Mouse (Mus musculus) heart, postnatal 25 days (tissue): ENCODE results near the gene Osbpl11. TPM values are rescaled to one million over a fixed set of nuclear protein-coding genes. Genes with fewer than 3 reads are reported as not detected.
"Not testable (repeated sequence)": the region's sequence is repeated elsewhere in the genome, so short reads cannot be mapped to it uniquely, and the experiment has no call there.

ENCODE experiments used
- DNase-seq: peaks from one replicate; pipeline ENCODE4 v3.0.0; 2022; ENCODE audit warnings: low spot score
- intact Hi-C: fragments of 180-260 bp; cut with DNase I; formaldehyde crosslinking; loops from one replicate; pipeline ENCODE4 v1.15.1; 2025
- total RNA-seq, 2 experiments: library from RNA; stranded (reverse); gene quantifications; 2 replicates each; pipeline ENCODE4 v1.2.3; 2021

Gene Osbpl11
- total RNA-seq, 2 experiments from 2014 or later, result 18.3 to 20.4 TPM

DNA sequence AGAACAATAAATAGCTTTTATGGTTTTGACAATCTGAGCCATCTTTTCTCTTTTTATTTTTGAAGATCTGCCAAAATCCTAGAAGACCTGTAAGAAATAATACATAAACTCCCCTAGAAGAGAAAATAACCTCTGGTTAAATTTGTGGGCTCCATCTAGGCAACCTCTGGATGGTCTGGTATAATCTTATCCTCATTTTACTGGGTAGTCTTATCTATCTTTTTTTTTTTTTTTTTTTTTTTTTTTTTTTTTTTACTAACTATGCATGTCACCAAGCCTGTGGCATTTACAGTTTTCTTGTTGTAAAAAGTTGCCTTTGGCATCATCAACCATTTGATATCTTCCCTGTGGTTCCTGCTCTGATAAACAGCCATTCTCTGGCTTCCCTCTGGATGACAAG lies 10.2 kb upstream of the Osbpl11 start:
- DNase-seq, result no peak

DNA sequence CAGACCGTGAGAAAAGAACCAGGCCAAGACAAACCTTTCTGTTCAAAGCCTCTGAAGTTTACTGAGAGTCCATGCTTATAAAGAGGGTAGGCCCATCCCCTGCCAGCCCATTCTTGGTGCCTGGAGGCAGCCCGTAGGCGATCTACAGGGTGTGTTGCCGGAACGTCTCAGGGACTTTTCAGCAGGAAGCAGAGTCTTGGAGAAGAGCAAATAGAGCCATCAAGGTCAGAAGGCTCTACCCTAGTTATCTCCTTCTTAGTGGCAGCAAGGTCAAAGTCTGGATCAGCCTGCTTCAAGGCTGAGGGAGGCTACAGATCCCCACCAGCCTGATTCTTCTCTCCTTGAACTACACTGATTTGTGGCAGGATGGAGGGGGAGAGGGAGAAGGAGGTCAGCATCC lies 8.0 kb upstream of the Osbpl11 start:
- intact Hi-C loops, DNase-seq: not testable (repeated sequence)

More for the DNA sequence above, 10.2 kb upstream of the Osbpl11 start:
- intact Hi-C loops, result no loop called here

DNA sequence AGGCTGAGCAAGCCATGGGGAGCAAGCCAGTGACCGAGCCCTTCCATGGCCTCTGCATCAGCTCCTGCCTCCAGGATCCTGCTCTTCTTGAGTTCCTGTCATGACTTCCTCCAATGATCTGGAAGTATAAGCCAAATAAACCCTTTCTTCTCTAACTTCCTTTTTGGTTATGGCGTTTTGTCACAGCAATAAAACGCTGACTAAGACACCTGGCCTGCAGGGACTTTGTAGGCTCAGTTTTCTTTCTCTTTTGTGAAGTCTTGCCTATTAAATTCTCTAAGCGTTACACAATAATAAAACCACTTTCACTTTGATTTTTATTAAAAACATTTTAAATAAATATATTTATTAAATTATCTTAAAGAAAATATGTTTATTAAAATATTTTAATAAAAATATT lies 7.1 kb upstream of the Osbpl11 start:
- DNase-seq, result no peak
- intact Hi-C loops, result no loop called here

DNA sequence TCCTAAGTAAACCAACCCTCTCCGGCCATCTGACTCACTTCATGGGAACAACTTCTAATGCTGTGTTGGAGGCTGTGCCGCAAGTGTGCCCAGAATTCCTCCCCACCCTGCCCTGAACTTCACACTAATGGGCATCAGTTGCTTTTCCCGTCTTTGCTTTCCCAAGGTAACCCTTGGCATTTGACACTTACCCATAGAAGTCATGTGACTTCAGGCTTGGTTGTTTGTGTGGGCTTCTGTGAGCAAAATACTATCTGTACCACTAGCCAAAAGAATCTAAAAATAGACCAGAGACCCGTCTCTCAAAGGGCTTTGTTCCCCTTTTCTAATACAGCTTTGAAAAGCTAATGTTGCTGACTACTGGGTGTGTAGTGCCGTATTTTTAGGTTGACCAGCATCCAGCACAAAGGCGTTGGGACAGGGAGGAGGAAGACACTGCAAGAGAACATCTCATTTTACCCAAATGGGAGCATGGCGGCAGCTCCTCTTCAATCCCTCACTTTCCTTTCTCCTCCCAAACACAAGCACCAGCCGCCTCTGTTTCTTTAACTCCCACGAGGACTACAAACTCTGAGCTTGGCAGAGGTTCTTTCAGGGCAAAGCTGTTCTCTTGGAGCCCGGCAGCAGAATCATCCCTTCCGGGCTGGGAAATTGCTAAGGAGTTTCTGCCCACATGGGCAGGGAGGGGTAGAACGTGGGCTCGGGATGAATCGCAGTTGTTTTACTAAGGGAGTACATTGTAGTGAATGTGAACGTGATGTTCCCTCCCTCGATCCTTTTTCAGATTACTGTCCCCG lies 6.4 kb upstream of the Osbpl11 start:
- intact Hi-C loops, result no loop called here
- DNase-seq, result peak; percentile 12

DNA sequence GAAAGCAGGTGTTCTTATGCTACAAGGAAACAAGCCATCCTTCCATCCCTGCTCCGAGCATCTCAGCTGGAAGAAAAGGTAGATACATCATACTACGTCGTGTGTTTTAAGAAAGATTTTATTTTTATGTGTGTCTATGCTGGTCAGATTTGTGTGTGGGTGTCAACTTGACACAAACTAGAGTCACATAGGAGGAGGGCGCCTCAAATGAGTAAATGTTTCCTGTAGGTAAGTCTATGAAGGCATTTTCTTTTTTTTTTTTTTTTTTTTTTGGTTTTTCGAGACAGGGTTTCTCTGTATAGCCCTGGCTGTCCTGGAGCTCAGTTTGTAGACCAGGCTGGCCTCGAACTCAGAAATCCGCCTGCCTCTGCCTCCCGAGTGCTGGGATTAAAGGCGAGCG lies 5.6 kb upstream of the Osbpl11 start:
- intact Hi-C loops, DNase-seq: not testable (repeated sequence)

DNA sequence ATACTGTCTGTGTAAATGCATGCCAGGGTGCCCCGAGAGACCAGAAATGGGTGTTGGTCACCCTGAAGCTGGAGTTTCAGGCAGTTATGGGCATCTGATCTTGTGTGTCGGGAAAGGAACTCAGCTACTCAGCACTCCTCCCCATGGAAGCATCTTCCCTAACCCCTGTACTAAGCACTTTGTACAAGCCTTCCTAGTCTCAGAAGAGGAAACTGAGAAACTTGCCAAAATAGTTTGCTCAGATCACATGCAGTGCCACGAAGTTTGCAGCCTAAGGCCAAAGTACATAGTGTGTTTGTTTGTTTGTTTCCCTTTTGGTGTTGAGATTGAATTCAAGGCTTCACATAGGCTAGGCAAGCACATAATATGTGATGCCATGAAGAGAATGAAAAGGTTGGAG lies 5.0 kb upstream of the Osbpl11 start:
- intact Hi-C loops, result no loop called here

DNA sequence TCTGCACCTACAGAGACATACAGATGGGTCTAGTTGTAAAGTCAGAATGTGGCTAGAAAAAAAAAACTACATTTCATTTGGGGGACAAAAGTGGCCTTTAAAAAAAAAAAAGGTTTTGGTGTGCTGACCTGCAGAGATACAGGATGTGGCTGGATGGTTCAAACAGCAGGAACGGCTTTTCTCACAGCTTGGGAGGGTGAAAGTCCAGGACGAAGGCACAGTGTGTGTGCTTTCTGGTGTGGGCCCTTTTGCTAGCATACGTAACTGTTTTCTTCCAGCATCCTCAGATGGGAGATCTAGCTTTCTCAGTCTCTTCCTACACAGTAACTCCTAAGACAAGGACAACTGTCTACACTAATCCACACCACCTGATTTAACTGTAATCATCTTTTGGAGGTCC lies 4.1 kb upstream of the Osbpl11 start:
- intact Hi-C loops, result no loop called here
- no peak for DNase-seq

More for the DNA sequence above, 5.0 kb upstream of the Osbpl11 start:
- DNase-seq, result no peak

DNA sequence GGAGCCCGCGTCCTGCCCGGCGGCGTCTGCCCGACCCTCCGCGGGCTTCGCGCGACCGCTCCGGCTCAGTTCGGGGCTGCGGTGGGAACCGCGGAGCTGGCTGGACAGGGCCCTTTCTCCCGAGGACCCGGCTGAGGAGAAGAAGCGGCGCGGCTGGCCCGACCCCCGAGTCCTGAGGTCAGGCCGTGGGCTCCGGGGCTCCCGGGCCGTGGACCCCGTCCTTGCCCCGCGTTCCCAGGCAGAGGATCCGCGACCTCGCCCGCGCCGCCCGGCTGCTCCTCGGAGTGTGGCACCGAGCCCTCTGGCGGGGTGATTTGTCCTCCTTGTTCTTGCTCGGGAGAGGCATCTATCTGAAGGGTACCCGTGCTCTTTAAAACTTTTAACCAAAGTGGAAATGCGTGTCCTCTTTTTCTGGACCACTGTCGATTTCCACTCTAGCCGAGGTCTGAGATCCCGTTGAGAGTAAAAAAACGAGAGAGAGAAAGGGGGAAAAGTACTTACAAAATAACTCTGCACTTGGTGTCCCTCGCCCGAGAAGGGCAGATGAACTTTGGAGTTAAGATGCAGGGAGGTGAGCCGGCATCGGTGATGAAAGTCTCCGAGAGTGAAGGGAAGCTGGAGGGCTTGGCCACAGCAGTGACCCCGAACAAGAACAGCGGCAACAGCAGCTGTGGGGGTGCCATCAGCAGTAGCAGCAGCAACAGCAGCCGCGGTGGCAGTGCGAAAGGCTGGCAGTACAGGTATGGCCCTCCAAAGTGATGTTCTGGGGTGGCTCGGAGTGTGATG lies 583 bp downstream of the Osbpl11 start:
- intact Hi-C loops, result loop anchor here (5.0 kb wide), 1 partner anchor 123 kb away; the partner anchor contains the start of gene Lmln
- DNase-seq, result no peak

DNA sequence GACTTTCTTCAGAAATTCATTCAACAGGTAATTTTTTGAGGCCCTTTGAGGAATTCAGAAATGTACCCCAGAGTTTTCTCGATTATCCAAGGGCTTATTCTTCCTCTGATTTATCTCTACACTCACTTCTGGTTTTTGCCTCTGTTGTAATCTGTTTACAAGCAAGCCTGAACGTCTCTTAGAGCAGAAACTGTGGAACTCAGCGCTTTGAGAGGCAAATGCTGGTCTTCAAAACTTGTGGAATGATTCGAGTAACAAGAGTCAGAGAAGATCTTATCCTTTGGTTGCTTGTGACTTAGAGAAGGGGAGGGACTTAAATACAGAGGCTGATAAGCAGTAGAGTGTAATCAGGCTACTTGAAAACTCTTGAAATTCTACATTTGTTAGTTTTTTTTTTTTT lies 1.3 kb downstream of the Osbpl11 start:
- no peak for DNase-seq
- intact Hi-C loops, result loop anchor here (5.0 kb wide), 1 partner anchor 124 kb away; the partner anchor contains the start of gene Lmln

DNA sequence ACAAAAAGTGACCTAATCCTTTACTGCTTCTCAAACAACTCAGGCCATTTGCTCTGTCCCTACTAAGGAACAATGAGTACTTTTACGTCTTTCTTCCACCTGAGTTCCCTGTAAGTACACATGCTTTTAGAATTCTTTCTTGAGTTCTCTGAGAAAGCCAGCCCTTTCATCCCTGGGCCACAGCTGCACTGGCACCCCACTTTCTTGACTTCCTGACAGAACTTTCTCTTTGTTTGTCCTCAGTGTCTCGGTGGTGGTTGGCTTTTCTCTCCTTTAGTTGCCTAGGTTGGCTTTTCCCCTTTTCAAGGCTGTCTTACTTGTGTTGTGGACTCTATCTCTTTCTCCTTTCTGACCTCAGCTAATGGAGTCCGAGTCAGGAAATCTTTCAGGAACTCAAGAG lies 3.2 kb downstream of the Osbpl11 start:
- intact Hi-C loops, result loop anchor here (5.0 kb wide), 1 partner anchor 126 kb away; the partner anchor contains the start of gene Lmln
- DNase-seq, result no peak

DNA sequence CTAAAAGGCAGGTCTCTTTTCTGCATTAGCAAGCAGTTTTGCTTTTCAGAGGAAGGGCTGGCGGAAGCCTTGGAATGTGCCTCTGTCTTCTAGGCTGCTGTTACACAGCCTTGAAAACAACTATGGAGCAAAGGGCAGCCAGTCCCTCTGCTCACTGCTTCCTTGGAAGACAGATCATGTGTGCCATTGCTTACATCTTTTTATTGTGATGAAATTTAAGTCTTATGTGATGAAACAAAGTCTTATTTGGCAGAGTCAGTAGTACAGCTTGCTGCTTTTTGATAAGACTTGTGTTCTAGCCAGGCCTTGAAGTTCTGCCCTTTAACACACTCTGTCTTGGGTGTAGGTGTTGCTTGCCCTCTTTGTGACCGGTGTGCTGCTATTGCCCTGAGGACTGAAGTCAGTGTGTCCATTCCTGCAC lies 6.8 kb downstream of the Osbpl11 start:
- intact Hi-C loops, result no loop called here
- DNase-seq, result no peak

DNA sequence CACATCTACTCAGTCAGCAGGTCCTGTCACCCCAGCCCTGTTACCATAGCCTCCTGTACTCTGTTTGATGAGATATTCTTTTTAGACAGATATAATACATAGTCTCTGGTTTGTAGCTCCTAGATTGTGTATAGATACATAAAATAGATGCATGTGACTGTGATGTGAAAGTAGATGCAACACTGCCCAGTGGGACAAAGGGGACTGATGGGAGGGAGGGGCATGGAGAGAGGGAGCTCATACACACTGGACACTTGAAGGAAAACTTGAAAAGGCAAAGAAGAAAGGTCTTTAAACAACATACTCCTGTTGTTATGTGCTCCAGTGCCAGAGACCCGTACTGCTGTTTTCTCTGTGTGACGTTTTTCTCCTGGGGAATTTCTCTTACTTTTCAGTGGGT lies 7.4 kb downstream of the Osbpl11 start:
- intact Hi-C loops, result no loop called here
- no peak for DNase-seq

DNA sequence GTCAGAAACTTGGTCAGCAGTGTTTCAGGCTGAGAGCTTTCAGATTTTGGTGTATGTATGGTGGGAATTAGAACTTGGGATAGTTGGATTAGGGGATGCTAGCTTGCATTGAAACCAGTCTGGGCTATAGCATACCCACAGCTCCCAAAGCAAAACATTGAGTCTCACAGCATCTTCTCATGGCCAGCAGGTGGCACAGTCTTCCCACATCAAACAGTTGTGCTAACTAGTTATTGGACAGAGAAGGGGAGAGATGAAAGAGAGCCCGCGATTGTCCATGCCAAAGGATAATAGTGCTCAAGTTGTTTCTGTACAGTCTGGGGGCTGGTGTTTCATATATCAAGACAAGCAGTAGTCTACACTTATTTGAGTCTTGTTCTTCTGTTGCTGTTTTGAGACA lies 8.8 kb downstream of the Osbpl11 start:
- no peak for DNase-seq
- intact Hi-C loops, result no loop called here

DNA sequence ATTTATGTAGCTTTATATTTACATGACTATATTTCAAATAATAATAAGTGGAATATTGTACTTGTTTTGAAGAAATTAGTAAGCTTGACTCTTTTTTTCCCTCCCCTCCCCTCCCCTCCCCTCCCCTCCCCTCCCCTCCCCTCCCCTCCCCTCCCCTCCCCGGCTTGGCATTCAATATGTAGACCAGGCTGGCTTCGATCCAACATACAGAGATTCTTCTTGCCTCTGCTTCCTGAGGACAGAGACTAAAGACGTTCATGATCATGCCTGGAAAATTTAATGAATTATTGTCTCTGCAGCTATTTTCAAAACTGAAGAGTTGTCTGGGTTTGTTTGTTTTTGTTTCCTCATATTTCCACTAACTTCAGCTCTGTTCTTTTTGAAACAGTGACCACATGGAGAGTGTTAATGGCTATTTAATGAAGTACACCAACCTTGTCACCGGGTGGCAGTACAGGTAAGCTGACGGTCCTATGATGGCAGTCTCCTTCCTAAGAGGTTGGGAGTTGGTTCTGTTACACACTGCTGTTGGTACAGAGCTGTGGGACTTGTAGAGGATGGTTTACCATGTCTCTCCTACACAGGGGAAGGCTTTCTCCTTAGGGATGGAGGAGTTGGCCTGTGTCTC lies 10.9 kb downstream of the Osbpl11 start:
- intact Hi-C loops, result no loop called here
- no peak for DNase-seq

DNA sequence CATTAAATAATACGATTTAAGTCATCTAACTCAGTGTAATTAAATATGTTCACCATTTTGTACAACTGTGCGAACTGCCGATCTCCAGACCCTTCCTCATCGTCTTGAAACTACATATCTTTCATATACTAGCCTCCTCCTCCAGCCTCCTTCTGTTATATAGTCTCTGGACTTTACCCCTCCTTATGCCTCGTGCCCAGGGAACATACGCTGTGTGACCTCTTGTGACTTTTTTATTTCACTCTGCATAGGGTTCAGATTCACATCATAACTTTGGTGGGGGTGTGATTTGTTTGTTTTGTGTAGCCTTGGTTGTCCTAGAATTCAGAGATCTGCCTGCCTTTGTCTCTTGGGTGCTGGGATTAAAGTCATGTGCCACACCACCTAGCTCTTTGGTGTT lies 11.7 kb downstream of the Osbpl11 start:
- intact Hi-C loops, result no loop called here
- DNase-seq, result no peak

DNA sequence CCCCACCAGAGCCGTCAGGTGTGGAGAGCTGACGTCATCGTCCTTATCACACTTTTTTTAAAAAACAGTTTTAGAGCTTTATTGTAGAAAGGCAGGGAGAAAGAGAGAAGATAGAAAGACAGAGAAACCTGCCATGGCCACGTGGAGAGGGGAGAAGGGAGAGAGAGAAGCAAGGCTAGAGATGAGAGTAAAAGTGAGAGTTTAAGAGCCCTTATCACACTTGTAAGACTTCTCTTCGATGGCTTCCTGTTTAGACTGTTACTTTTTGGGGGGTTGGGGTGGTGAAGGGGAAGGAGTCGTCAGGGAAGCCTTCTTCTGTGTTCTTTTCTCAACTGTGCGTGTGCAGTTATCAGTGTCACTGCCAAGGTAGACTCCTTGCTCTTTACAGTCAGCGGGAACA lies 15.7 kb downstream of the Osbpl11 start:
- intact Hi-C loops, result no loop called here
- no peak for DNase-seq

DNA sequence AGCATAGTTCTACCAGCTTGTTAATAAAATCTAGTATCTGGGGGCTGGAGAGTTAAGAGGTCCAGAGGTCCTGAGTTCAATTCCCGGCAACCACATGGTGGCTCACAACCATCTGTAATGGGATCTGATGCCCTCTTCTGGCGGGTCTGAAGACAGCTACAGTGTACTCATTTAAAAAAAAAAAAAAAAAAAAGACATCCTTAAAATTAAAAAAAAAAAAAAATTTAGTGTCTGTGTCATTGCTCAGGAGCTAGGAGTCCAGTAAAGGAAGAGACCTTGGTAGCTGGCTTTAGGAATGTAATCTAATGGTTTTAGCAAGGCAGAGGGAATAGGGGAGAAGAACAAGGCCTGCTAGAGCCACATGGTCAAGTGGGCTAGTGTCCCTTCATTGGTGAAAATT lies 25.9 kb downstream of the Osbpl11 start:
- intact Hi-C loops, result no loop called here
- DNase-seq, result no peak

DNA sequence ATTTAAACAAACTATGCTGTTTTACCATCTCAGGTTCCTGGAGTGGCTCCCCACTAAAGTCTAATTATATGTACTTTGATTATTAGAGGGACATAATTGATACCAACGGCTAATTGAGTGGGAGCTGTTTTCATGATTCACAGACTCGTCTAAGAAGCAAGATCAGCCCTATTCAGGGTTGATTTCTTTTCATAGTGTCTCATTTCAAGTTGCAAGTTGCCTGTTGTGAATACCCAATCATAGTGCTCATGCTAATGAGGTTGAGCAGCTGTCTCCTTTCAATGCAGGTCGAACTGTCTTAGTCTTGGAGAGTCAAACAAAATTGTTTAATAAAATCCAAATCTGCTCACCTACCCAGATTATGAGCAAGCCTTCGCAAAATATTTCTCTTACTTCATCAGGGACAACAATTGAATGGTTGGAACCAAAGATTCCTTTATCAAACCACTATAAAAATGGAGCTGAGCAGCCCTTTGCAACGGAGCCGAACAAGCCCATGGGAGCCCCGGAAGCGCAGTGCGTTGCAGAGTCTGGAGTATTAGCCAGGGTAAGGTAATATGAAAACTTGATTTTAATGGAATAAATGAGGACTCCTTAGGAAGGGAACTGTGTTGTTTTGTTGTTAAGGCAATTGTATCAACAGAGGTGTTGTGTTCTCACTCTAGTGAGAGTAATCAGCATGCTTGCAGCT lies 31.6 kb downstream of the Osbpl11 start:
- DNase-seq, result no peak
- intact Hi-C loops, result no loop called here

DNA sequence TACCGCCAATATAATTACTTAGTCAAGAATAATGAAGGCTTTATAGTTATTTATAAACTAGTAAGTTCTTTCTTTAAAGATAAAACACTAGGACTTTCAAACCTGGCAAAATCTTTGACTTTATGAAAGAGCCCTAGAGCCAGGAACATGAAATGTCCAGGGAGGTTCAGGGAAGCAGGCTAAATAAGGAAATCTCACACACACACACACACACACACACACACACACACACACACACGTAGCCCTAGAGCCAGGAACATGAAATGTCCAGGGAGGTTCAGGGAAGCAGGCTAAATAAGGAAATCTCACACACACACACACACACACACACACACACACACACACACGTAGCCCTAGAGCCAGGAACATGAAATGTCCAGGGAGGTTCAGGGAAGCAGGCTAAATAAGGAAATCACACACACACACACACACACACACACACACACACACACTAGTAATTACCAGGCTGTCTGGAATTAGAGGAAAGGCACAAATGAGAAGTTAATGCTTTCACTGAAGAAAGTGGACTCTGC lies 32.7 kb downstream of the Osbpl11 start:
- intact Hi-C loops, DNase-seq: not testable (repeated sequence)

DNA sequence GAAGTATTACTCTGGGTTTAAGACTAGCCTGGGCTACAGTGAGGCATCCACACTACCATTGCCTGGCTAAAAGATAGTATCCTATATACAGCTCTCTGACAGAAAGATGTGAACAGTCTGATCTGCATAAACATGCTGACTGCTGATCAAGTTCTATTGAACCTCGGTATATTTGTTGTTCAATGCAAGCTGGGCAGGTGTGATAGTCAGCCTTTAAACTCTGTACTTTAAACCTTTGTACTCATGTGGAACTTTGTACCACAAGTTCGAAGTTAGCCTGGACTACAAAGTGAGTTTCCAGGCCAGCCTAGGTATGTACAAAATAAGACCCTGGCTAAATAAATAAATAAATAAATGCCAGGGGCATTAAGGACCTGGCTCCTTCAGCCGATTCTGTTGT lies 37.6 kb downstream of the Osbpl11 start:
- intact Hi-C loops, result no loop called here
- DNase-seq, result no peak
